Mouse (Mus musculus) heart, embryonic 11.5 days (tissue): Measurements from ENCODE around the gene Zfp112. TPM values are rescaled to one million over a fixed set of nuclear protein-coding genes. Genes with fewer than 3 reads are reported as not detected.

Experiments used
- ATAC-seq: fragments of 200-750 bp; cut with Nextera tagmentation; replicated peaks from 2 replicates; pipeline ENCODE4 v1.8.0; 2017; ENCODE audit warnings: moderate library complexity; ENCODE audit not compliant: insufficient number of reproducible peaks, low FRiP score, low TSS enrichment
- H3K27ac ChIP-seq: fragments of 300-500 bp; sonication (generic); 2 replicates; pipeline ENCODE4 v1.5.1; 2014; ENCODE audit warnings: mild to moderate bottlenecking, low read depth, low read length
- H3K27me3 ChIP-seq: fragments of 300-500 bp; sonication (generic); 2 replicates; pipeline ENCODE4 v1.6.1; 2014; ENCODE audit warnings: mild to moderate bottlenecking, low read length, mixed read lengths; ENCODE audit not compliant: control insufficient read depth, insufficient read depth
- H3K36me3 ChIP-seq: fragments of 300-500 bp; sonication (generic); 2 replicates; pipeline ENCODE4 v1.6.1; 2014; ENCODE audit warnings: mild to moderate bottlenecking, low read length, moderate library complexity, mixed read lengths; ENCODE audit not compliant: control insufficient read depth, insufficient read depth
- H3K4me1 ChIP-seq: fragments of 300-500 bp; sonication (generic); 2 replicates; pipeline ENCODE4 v1.6.1; 2014; ENCODE audit warnings: low read length; ENCODE audit not compliant: control insufficient read depth, insufficient read depth
- H3K4me2 ChIP-seq: fragments of 300-500 bp; sonication (generic); 2 replicates; pipeline ENCODE4 v1.6.1; 2014; ENCODE audit warnings: mild to moderate bottlenecking, moderate library complexity
- H3K4me3 ChIP-seq: fragments of 300-500 bp; sonication (generic); 2 replicates; pipeline ENCODE4 v1.5.1; 2014; ENCODE audit warnings: low read depth, low read length
- H3K9ac ChIP-seq: fragments of 300-500 bp; sonication (generic); 2 replicates; pipeline ENCODE4 v1.6.1; 2014; ENCODE audit warnings: mild to moderate bottlenecking, low read depth, low read length, moderate library complexity
- H3K9me3 ChIP-seq: fragments of 300-500 bp; sonication (generic); replicated peaks from 2 replicates; pipeline ENCODE4 v1.6.1; 2016; ENCODE audit warnings: low read length; ENCODE audit not compliant: control insufficient read depth
- WGBS: fragments of 180-500 bp; shearing (Covaris S2); extraction: QIAGEN DNeasy Blood & Tissue Kit; methylation state at CpG from one replicate; pipeline ENCODE4 v1.1.7; 2014; ENCODE audit not compliant: insufficient replicate concordance; 5-methylcytosine and 5-hydroxymethylcytosine counted together
- polyA plus RNA-seq: library from polyadenylated mRNA; unstranded; fragments of >200 nt; fragmentation: Nextera tagmentation; extraction: Ambion mirVana; gene quantifications from 2 replicates; pipeline ENCODE4 v1.2.1, GENCODE M21; 2014

Zfp112 gene
- polyA plus RNA-seq, 1 experiment from 2014 or later, result 3.8 TPM

DNA sequence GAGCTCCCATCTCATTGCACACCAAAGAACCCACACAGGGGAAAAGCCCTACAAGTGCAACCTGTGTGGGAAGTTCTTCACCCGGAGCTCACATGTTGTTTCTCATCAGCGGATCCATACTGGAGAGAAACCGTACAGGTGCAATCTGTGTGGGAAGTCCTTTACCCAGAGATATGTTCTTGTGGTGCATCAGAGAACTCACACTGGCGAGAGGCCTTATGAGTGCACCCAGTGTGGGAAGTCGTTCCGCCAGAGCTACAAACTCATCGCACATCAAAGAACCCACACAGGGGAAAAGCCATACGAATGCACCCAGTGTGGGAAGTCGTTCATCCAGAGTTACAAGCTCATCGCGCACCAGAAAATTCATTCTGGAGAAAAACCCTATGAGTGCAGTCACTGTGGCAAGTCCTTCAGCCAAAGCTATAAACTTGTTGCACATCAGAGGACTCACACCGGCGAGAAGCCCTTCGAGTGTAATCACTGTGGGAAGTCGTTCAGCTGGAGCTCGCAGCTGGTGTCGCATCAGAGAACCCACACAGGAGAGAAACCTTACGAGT, 6.9 kb upstream of the Zfp112 start:
- ATAC-seq, result no peak
- no peaks in the 10 kb centered on the region for H3K27me3 ChIP-seq
- H3K4me1 ChIP-seq, result no peaks in the 10 kb centered on the region
- 93% methylated on average over 18 of the region's 18 CpGs for WGBS
- H3K4me2 ChIP-seq, result no peak overlapping the region
- H3K27ac ChIP-seq, result no peak overlapping the region
- H3K9me3 ChIP-seq, result peaks cover 75% of the 10 kb centered on the region
- no peak overlapping the region for H3K4me3 ChIP-seq
- no peak overlapping the region for H3K9ac ChIP-seq
- peaks cover 83% of the 10 kb centered on the region for H3K36me3 ChIP-seq

DNA sequence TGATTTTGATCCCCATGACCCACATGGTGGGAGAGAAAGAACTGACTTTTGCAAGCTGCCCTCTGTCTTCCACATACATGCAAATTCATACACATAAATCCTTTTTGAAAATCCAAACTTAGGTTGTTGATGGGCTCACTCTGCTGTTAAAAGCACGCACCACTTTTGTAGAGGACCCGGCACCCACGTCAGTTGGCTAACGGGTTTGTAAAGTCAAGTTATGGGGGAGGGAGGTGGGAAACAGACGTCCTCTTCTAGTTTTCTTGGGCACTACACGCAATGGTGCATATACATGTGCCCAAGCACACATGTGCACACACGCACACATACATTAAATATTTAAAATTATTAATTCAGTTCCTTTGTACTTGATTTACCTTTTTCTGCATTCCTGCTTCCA, 1.3 kb upstream of the Zfp112 start:
- Histone ChIP-seq H3K27me3 (no peaks in the 10 kb centered on the region), H3K36me3 (peaks cover 26% of the 10 kb centered on the region), H3K4me3 (no peak overlapping the region), H3K27ac (no peak overlapping the region), H3K4me2 (no peak overlapping the region), H3K9me3 (peaks cover 28% of the 10 kb centered on the region), H3K9ac (no peak overlapping the region), H3K4me1 (no peaks in the 10 kb centered on the region; the same call in 1 of the 2 replicates)
- ATAC-seq, result no peak
- WGBS, result 91% methylated on average over 7 of the region's 7 CpGs

DNA sequence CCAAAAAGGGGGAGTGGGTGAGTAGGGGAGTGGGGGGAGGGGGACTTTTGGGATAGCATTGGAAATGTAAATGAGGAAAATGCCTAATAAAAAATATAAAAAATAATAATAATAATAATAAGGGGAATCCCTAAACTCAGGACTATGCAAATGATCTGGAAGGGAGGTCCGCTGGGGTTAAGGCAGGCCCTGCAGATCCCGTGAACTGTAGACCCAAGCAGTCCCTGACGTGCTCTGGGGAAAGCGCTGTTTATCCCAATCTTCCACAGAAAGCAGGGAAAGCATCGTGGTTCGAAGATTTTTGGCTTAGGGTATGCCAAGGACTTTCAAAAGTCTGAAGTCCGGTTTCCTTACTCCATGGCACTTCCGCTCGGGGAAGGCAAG, 350 bp upstream of the Zfp112 start:
- peak overlapping the region; percentile 25; the same call in 1 of the 2 replicates for H3K27ac ChIP-seq
- H3K9ac ChIP-seq, result peak overlapping the region; percentile 83
- peak overlapping the region; percentile 80 for H3K4me2 ChIP-seq
- ATAC-seq, result peak; percentile 49
- peaks cover 17% of the 10 kb centered on the region for H3K36me3 ChIP-seq
- WGBS, result 8% methylated on average over 9 of the region's 9 CpGs
- H3K27me3 ChIP-seq, result no peaks in the 10 kb centered on the region
- H3K9me3 ChIP-seq, result peaks cover 19% of the 10 kb centered on the region
- H3K4me1 ChIP-seq, result no peaks in the 10 kb centered on the region; the same call in 1 of the 2 replicates
- peak overlapping the region; percentile 66 for H3K4me3 ChIP-seq

DNA sequence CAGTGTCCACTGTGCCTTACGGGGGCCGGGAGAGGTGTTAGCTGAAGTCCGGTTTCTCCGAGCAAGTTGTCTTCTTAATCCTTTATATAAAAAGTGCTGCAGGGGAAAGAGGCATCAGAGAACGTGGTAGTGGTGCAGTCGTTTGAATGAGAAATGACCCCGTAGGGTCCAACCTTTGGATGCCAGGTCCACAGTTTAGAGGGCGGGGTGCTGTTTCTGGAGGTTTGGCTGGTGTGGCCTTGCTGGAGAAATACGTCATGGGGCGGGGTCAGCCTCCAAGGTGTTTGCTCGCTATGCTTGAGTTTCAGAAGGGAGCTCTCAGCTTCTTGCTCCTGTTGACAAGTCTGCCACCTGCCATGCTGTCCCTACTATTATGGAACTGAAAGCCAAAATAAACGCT, 887 bp downstream of the Zfp112 start:
- 0 out of 2 replicates have a peak, but pooled peaks have one; percentile 32 for ATAC-seq
- peaks cover 7% of the 10 kb centered on the region for H3K36me3 ChIP-seq
- H3K4me3 ChIP-seq, result peak overlapping the region; percentile 66
- H3K4me1 ChIP-seq, result no peaks in the 10 kb centered on the region; the same call in 1 of the 2 replicates
- H3K27me3 ChIP-seq, result no peaks in the 10 kb centered on the region
- peak overlapping the region; percentile 83 for H3K9ac ChIP-seq
- peak overlapping the region; percentile 80 for H3K4me2 ChIP-seq
- H3K9me3 ChIP-seq, result peaks cover 8% of the 10 kb centered on the region; the same call in 1 of the 2 replicates
- WGBS, result 19% methylated on average over 12 of the region's 12 CpGs
- H3K27ac ChIP-seq, result peak overlapping the region; percentile 65

DNA sequence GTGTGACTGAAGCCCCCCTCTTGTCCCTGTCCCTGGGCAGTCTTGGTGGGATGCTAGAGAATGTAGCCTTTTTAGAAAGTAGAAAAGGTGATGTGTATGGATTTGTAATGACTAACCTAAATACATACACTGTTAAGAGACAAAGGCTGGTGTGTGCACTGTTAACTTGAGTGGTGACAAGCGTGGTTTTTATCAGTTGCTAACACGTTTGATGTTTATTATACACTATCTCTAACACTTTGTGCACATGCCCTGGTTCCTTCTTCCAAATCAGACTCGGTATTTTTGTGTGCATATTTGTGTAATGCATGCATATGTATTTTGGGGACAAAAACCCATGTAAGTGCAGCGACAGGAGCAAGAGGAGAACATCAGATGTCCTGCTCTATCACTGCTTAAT, 4.5 kb downstream of the Zfp112 start:
- no peak for ATAC-seq
- 71% methylated on average over 4 of the region's 4 CpGs for WGBS

DNA sequence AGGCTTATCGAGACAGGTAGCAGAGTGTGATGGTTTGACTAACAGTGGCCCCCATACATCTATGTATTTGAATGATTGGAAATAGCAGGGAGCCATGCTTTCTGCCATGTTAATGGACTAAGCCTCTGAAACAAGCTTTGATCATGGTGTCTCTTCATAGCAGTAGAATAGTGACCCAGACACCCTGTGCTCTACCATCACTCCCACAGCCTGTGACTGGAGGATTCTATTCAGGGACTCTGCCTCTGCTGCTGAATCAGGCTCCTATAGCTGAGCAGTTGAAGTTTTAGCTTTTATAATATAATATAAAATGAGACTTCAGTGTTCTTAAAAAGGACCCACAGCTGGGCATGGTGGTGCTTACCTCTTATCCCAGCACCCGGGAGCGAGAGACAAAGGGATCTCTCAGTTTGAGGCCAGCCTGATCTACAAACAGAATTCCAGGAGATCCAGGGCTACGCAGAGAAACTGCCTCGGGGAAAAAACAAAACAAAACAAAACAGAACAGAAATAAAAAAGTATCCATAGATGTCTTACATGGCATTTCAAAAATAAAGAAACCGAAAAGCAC, 21.4 kb downstream of the Zfp112 start:
- Histone ChIP-seq H3K9me3 (no peaks in the 10 kb centered on the region), H3K4me1 (0 out of 2 replicates have a peak, but pooled peaks cover 3% of the 10 kb centered on the region), H3K4me3 (peak overlapping the region; percentile 77), H3K4me2 (peak overlapping the region; percentile 81), H3K36me3 (peaks cover 4% of the 10 kb centered on the region; the same call in 1 of the 2 replicates), H3K27me3 (no peaks in the 10 kb centered on the region), H3K27ac (no peak overlapping the region), H3K9ac (peak overlapping the region; percentile 82)
- 21% methylated on average over 6 of the region's 6 CpGs for WGBS
- no peak for ATAC-seq

More for the DNA sequence above, 4.5 kb downstream of the Zfp112 start:
- Histone ChIP-seq H3K4me2 (no peak overlapping the region), H3K9ac (no peak overlapping the region), H3K27me3 (no peaks in the 10 kb centered on the region), H3K9me3 (no peaks in the 10 kb centered on the region), H3K4me3 (no peak overlapping the region), H3K36me3 (no peaks in the 10 kb centered on the region), H3K27ac (no peak overlapping the region), H3K4me1 (no peaks in the 10 kb centered on the region; the same call in 1 of the 2 replicates)

DNA sequence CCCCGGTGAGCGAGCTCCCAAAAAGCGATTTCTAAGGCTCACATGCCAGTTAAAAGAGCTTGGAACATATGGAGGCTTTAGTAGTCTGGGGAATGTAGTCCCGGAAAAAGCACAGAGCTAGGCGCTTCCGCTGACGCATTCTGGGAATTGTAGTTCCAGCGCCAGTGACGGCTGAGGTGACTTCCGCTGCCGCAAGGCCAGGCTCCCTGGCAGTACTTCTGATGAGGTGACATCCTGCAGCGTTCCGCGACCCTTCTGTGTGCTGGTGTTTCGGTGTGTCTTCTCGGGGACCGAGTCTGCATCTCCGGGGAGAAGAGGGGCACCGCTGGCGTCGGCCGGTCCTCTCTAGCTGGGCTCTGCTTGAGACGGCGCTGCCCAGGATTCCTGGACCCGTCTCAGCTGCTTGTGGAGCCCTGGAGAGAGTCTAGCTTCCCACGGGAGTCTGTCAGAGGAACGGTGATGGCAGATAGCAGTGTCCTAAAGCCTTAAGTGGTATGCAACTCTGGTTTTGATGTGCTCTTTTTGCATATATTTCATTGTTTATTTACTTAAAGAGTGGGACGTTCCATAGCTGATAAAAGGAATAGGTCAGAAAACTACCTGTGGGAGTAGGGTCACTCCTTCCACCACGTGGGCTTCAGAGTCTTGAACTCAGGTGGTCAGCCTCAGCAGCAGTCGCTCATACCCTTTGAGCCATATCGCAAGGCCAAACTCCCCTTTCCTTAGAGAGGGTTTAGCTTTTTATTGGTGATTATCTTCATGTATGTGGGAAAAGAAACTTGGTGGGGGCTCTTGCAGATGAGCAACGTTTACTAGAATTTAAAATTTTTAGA, 22.1 kb downstream of the Zfp112 start, which contains the start of gene Zfp235:
Zfp235 (plus strand) TSS at position 174 of the 833 bp plus-strand sequence.
- Histone ChIP-seq H3K4me1 (0 out of 2 replicates have a peak, but pooled peaks cover 3% of the 10 kb centered on the region), H3K4me3 (peak within 1 kb of the TSS; percentile 77), H3K9me3 (no peaks in the 10 kb centered on the region), H3K27me3 (no peaks in the 10 kb centered on the region), H3K9ac (peak within 1 kb of the TSS; percentile 82), H3K36me3 (peaks cover 10% of the 10 kb centered on the region), H3K27ac (no peak within 1 kb of the TSS), H3K4me2 (peak within 1 kb of the TSS; percentile 81)
- peak; percentile 88 for ATAC-seq
- 3% methylated on average over 32 of the region's 32 CpGs for WGBS

DNA sequence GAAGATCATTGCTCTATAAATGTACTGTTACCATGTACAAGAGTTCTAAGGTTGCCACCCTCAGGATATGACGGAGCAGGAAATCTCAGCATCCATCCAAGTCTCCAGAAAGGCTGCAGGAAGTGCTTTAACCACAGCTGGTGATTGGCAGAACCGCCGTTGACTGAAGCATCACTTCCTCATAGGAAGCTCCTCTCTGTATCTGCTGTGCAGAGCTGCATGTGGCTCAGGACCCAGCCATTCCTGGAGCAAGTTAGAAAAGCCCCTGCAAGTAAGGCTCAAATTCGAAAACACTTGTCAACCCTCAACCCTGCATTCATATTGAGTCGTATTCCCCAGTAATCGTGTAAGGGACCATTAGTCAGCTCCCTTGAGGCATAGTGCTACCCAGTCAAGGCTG, 30.5 kb downstream of the Zfp112 start:
- 89% methylated on average over 6 of the region's 6 CpGs for WGBS
- ATAC-seq, result no peak
- Histone ChIP-seq H3K27ac (no peak overlapping the region), H3K36me3 (peaks cover 27% of the 10 kb centered on the region), H3K4me2 (no peak overlapping the region), H3K27me3 (no peaks in the 10 kb centered on the region), H3K4me1 (no peaks in the 10 kb centered on the region), H3K9ac (no peak overlapping the region), H3K4me3 (no peak overlapping the region), H3K9me3 (peaks cover 6% of the 10 kb centered on the region; the same call in 1 of the 2 replicates)
